Mouse (Mus musculus) spleen, adult 12 weeks (tissue): Measurements from ENCODE around the gene Ppm1l.
A peak's percentile ranks its signal among the peaks of the same experiment; 100 is the strongest.

ENCODE experiments used
- DNase-seq: peaks from one replicate; pipeline ENCODE4 v3.0.0; 2022; ENCODE audit warnings: low spot score

The Ppm1l gene

DNA sequence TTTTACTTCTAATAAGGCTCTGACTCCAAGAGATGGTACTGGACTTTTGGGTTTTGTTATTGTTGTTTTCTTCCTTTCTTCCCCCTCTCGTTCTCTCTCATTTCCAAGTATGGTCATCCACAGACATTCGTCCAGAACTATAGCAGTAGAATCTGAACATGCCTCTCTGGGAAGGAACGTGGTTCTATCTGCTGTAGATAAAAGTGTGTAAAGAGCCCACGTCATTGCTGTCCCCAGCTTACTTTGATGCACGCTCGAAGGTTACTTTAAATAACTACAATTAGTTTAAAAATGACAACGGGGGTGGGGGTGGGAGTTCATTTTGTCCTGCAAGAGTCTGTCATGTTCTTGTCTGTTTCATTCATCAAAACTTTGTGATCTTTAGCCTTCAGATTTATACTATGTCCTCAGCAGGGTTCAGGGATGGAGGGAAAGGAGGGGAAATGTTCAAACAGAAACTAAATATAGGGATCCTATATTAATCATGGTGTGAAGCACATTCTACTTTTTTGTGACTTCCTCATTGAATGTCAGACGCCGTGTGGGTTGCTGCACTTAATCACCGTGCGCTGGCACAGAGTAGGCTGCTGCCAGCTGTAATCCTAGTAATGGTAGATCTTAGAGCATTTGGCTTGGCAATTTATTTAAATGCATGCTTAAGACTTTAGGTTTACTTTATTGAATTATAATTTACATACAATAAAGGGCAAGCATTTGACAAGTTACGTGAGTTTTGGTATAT lies 122.3 kb downstream of the Ppm1l start:
- no peak for DNase-seq

- no peak for DNase-seq
Observed at GRCm38 (mm10) chr3:69440761-69441160, 124.1 kb downstream of the Ppm1l start.

- no peak for DNase-seq
Observed at GRCm38 (mm10) chr3:69446989-69447388, 130.3 kb downstream of the Ppm1l start.

DNA sequence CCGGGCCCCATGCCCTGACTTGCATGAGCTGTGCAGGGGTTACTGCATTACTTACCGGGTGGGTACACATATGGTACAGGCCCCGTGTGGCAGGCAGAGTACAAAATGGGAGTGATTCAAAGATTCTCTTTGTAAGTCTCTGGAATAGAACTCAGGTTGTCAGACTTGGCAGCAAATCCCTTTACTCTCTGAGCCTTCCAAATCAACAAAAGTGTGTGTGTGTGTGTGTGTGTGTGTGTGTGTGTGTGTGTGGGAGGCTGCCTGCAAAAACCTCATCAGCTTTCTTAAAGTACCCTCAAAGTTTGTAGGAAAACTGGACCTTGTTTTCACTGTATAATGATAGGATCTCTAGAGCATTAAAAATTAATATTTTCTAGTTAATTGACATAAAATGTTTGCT lies 132.4 kb downstream of the Ppm1l start:
- no peak for DNase-seq

- no peak for DNase-seq
Observed at GRCm38 (mm10) chr3:69454330-69454729, 137.7 kb downstream of the Ppm1l start.

- no peak for DNase-seq
Observed at GRCm38 (mm10) chr3:69456071-69456470, 139.4 kb downstream of the Ppm1l start.

GRCm38 (mm10) chr3:69458756-69459155 lies 142.1 kb downstream of the Ppm1l start:
- DNase-seq: no peak

- DNase-seq: no peak
Observed at GRCm38 (mm10) chr3:69461956-69462355, 145.3 kb downstream of the Ppm1l start.

GRCm38 (mm10) chr3:69465751-69466150 lies 149.1 kb downstream of the Ppm1l start:
- DNase-seq: no peak

DNA sequence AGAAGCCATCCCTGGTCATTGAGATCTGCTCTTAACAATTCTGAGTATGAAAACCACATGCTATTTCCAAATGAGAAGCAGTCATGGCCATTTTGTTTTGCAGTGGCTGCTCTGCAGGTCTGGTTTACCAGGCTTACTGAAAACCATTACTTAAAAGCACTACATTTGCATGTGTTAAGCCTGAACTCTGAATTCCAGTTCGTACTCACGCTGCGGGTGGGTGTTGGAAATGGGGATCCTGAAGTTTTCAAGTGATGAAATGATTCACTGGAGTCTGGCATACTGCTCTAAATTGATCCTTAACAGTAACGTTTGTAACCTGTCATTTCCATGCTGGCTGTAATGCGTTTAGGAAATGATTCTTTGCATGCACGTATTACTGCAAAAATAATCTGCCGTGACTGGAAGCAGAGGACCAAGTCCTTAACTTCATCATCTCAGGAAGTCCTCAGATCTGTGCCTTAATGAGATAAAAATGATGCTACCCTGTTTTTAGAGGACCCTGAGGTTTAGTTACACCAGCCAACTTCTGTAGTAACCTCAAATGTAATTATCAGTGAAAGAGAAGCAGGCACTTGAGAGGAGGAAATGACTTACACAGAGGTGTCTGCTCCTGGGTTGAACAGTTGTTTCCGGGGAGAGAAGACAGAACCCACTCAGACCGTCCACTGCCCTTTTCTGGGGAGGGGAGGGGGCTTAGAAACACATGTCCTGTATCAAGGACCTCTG lies 151.8 kb downstream of the Ppm1l start:
- DNase-seq: no peak

DNA sequence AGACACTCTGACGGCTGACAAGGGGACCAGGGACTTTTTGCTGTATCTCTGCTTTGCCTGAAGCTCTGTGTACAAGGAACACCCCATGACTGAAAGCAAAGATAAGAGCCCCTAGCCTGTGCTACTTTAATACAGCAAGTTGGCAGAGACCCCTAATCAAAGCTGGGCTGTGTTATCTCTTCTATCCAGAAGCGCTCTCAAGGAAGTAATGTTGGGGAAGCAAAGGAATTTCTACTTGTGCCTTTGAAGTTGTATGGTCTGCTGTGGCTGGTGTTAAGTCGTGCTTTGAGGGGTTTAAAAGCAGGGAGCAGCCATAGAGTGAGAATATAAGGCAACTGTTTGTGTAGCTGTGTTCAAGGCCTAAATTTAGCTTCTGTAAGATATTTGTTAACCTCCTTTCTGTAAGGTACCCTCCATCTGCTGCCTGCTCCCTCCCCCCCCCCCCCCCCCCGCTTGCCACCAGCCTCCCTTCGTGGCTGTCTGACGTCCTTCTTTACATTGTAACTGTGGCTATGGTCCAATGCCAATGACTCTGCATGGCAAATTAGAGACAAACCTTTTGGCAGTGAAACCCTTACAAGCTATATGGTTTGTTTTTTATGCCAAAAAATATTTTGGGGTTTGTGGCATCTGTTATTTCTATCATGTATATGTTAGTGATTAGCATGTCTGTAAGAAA lies 152.9 kb downstream of the Ppm1l start:
- no peak for DNase-seq

DNA sequence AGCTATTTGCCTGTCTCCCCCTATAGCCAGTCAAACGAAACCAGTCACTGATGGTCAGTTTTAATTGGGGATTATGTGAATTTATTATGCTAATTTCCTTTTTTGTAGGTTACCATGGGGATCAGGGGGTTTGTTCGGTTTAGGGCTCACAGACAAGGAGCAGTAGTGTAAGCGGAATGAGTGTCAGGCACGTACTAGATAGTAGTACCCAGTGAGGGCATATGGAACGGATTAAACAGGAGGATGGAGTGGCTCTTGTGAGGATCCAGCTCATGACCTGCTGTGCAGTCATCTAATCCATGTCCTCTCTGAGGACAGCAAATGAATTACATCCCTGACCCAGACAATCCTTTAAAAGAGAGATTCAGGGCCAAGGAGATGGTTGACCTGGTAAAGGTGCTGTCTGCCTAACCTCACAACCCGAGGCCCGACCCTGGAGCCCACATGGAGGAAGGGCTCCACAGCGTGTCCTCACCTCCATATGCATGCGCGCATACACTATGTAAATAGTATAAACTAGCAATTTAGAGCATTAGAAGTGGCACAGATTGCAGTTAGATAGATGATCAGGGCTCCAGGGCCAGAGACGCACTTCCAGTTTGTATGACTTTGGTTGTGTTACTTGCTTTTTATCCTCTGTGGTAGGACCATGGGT lies 153.6 kb downstream of the Ppm1l start:
- DNase-seq: no peak

- DNase-seq: no peak
Observed at GRCm38 (mm10) chr3:69475850-69476450, 159.3 kb downstream of the Ppm1l start.

GRCm38 (mm10) chr3:69479937-69480336 lies 163.3 kb downstream of the Ppm1l start:
- DNase-seq: no peak

GRCm38 (mm10) chr3:69481835-69482234 lies 165.2 kb downstream of the Ppm1l start:
- DNase-seq: peak; percentile 6

- DNase-seq: no peak
Observed at GRCm38 (mm10) chr3:69484006-69484574, 167.4 kb downstream of the Ppm1l start.

DNA sequence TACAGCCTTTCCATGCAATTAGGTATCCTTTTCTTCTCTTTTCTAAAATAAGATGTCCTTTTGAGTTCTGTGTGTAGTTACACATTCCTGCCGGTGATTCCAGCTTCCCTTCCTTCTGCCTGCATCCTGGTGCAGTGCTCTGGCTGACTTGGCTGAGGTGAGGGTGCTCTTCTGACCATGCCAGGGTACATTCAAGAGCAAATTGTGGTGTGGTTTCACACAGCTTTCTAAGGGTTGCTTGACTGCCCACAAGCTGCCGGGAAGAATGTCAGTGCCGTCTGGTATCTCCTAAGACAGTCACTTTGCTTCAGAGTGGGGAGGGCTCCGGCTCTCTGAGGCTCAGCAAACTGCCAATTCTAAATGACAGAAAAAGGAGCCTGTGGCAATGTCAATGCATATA lies 167.9 kb downstream of the Ppm1l start:
- no peak for DNase-seq

- DNase-seq: no peak
Observed at GRCm38 (mm10) chr3:69485347-69485746, 168.7 kb downstream of the Ppm1l start.

GRCm38 (mm10) chr3:69485756-69486155 lies 169.1 kb downstream of the Ppm1l start:
- no peak for DNase-seq

GRCm38 (mm10) chr3:69487471-69487870 lies 170.8 kb downstream of the Ppm1l start:
- no peak for DNase-seq

DNA sequence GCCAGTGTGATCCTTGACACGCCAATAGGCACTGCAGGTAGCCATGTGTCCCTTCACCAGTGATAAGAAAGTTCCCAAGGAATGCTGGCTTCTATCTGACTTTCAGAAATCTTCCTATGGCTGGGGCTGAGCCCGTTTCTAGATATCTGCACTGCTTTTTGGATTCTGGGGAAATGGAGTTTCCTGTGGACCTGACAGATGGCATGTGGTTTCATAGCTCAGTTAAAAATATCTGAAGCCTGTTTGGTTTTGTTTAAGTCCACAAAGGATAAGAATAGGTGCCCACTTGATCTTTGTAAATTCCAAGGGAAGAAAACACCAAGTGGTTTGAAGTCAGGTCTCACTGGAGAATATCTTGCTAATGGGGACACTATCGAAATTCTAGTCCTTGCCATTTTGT lies 173.0 kb downstream of the Ppm1l start:
- DNase-seq: no peak
